Mouse (Mus musculus): ENCODE results near the gene Fubp3.

The Fubp3 gene

DNA sequence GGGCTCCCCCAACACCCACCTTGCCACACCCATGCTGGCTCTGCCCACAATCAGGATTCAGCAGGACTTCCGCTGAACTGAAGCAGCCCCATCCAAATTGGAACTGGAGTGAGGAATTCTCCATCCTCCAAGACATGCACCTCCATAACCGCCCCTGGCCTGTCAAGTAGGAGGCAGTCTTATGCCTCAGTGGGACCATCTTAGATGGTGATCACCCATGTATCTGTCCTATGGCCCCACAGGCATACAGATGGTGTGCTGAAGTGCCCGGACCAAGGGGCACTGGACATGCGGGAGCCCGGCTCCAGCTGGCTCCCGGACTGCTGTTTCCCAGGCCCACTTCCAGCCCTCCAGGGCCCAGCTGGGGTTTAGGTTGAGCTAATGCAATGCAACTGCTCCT is 46.8 kb downstream of the Fubp3 start:
- DNase-seq (ENCODE audit: low spot score in 2 of 2): no peak

DNA sequence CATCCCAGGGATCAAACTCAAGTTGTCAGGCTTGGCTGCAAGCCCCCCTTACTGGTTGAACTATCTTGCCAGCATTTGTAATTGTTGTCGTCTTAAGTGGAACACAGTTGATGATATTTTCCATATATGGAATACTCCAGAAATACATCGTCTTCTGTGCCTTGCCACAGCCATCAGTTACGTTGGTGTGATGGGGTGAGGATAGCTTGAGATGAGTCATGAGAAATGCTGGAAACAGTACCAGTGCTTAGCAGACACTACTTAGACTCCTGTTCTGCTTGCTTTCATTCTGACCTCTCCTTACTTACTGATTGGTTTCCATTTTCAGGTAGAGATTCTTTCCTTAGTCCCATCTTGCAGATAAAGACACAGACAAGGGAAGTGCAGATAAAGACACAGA is 61.1 kb downstream of the Fubp3 start:
- DNase-seq (ENCODE audit: low spot score in 2 of 2): no peak

DNA sequence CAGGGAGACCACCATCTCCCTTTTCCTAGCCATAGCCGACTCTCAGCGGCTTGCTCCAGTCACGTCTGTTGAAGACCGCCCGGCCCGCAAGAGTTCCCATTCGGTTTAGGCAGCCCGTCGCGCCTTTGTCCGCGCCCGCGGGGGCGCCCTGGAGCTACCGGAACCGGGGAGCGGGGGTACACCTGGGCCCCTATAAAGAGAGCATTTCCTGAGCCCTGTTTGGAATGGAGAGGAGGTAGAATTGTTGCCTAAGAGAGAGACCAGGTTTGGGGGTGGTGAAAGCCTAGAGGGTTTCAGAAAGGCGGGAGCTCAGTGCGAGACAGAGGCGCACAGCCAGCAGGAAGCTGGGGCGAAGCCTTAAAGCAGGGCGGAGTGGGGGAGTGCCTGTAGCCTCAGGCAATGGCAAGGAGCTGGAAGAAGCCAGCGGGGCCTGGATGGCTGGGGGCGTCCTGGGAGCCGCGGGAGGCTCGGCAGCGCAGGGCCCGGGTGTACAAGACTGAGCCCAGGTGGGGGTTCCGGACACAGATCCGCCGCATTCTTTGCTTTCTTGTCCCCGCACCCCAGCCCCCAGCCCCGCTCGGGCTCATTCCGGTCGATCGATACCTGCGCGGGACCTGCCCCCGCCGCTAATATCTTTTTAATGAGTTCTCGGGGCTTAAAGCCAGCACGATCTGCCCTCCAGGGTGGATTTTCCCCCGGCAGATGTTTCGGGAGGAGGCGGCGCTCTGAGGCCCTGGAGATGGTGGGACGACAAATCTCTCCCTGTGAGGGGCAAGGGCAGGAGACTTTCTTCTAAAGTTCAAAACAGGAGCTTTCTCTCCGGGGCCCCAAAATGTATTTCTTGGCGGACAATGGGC is 63.1 kb downstream of the Fubp3 start:
- no peak for DNase-seq (ENCODE audit: low spot score in 2 of 2)

DNA sequence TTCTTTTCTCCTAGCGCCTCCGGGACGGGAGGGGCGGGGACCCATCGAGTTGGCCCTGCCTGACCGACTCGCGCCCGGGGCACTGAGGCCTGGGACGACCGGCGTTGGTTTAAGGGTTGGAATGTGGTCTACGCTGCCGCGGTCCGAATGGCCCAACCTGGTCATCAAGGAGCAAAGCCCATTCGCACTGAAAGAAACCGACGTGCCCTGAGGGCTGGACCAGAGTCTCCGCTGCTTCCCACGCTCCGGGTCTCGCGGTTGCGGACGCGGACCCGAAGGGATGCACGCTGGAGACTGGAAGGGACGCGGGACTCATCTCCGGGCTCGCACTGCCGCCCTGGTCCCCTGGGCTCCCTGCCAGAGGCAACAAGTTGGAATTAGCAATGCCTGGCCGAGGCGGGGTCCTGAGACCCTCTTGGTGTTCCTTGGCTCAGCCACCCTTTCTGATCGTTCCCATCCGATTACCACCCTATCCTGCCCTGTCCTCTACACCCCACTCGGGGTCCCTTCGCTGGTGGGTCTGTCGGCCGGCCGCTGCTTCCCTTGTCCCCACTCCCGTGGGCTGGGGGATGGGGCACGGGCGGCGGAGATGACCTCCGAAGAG is 63.8 kb downstream of the Fubp3 start:
- DNase-seq (ENCODE audit: low spot score in 2 of 2): no peak

DNA sequence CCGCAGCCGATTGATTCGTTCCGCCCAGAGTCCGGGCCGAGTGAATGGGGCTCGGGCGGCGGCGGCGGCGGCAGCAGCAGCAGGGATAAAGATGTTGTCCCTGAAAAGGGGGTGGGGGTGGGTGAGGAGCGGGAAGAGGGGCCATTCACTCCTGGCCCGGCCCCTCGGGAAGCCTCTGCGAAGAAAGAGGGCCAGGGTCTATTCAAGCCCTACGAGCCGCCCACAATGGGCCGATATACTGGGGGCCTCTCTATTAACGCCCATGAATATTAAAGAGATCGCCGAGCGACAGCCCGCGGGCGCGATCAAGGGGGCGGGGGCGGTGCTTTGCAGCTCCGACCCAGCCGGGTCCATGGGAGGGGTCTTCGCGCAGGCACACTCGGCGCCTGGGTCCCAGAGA is 64.3 kb downstream of the Fubp3 start:
- DNase-seq (ENCODE audit: low spot score in 2 of 2): no peak

DNA sequence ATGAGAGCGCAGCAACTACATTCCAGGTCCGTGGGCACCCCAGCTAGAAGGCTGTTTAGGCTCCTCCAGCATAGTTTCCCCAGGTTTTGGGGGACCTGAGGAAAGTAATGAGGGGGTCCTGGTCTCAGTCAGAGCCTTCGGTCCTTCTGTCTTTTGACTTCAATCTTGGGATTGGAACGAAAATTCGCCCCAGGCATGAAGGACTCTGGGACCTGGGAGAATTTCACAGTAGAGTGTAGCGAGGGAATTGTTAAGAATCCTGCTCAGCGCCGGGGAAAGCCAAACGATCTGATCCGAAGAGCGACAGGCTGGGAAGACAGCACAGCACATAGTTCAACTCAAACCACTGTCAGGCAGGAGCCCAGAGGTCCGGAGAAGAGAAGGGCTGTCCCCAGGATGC is 64.9 kb downstream of the Fubp3 start:
- DNase-seq (ENCODE audit: low spot score in 2 of 2): no peak

DNA sequence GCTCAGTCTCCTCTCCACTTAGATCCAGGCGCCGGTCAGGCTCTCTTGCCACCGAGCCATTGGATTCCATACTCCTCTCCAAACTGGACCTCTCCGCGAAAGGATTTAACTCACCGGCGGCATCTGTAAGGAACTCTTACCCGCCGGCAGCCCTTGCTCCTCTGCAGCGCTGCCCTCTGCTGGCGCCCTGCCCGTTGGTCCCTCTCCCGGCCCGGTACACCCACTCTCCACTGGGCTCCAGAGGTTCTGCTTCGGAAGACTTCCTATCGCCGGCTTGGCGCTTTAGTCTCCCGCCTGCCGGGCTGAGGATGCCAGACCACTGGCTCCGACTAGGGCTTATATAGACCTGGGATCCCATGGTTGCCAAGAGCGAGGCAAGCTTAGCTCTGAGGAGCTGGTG is 65.4 kb downstream of the Fubp3 start:
- DNase-seq (ENCODE audit: low spot score in 2 of 2): peak in 1 of 2 experiments; percentile 31

DNA sequence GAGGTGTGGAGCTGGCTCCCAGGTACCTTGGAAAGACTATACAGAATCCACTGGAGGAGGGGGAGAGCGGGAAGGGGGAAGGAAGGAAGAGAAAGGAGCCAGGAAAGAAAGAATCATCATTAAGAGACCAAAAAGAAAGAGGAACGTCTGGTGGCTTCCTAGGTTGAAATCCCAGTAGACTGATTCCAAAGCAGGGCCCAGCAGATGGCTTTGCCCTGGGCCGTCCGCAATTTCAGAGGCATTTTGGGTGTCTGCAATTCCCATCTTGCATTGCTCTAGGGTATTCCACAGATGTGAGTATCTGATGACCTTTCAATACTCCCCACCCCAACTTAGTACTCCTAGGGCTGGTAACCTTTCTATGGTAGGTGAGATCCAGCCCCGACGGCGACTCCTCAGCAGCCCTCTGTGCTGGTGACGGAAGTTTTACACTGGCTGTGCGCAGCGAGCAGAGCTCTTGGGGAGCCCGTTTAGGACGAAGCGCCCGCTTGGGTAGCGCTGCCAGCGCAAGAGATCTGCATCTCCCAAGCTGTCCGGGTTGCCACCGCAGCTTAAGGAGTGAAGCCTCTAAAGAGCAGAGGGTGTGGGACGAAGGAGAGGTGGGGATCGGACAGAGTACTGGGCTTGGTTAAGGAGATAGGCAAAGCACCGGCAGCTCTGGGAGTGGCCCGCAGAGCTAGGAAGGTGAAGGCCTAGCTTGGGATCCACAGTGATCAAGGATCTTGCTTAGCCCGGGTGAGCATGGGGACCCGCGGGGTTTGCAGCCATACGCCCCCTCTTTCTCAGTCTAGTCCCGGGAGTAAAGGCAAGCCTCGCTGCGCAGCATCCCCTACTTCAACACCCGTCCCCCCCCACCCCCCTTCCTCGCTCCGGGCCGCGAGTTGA is 66.4 kb downstream of the Fubp3 start:
- no peak for DNase-seq (ENCODE audit: low spot score in 2 of 2)

DNA sequence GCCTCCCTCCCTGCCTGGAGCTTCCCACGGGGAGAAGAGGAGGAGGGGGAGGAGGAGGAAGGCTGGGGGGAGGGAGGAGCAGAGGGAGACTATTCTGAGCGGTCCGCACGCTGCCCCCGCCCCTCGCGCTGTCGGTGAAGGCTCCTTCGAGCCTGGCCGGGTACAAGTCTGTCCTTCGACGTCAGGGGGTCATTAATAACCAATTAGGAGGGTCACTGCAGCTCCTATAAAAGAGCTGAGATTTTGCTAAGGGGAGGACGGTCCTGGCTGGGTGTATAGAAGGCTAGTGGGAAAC is 67.0 kb downstream of the Fubp3 start:
- DNase-seq (ENCODE audit: low spot score in 2 of 2): no peak

DNA sequence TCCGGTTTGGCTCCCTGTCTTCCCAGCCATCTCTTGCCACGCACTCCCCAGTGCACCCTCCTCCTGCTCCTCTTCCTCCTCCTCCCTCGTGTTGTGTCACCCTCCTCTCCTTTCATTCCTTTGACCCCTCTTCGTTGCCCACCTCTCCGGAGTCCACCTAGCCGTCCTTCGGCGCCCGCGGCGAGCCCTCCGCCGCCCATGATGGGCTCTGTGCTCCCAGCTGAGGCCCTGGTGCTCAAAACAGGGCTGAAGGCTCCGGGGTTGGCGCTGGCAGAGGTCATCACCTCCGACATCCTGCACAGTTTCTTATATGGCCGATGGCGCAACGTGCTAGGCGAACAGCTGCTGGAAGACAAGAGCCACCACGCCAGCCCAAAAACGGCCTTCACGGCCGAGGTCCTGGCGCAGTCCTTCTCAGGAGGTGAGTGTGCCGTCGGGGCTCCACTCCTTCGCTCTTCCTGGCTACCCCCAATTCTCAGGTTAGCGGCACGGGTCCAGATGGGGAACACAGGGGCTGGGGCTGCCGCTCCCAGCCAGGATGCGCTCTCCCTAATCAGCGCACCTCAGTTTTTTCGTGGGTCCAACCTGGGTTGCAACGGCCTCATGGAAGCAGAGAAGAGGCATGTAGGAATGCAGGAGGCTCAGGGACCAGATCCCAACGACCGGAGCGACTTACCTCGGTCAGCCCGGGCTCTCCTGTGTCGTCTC is 67.6 kb downstream of the Fubp3 start, which contains the start of gene Prdm12:
Gene Prdm12, plus strand, starts transcription at position 137 of the 708 bp plus-strand sequence.
- no peak for DNase-seq (ENCODE audit: low spot score in 2 of 2)

DNA sequence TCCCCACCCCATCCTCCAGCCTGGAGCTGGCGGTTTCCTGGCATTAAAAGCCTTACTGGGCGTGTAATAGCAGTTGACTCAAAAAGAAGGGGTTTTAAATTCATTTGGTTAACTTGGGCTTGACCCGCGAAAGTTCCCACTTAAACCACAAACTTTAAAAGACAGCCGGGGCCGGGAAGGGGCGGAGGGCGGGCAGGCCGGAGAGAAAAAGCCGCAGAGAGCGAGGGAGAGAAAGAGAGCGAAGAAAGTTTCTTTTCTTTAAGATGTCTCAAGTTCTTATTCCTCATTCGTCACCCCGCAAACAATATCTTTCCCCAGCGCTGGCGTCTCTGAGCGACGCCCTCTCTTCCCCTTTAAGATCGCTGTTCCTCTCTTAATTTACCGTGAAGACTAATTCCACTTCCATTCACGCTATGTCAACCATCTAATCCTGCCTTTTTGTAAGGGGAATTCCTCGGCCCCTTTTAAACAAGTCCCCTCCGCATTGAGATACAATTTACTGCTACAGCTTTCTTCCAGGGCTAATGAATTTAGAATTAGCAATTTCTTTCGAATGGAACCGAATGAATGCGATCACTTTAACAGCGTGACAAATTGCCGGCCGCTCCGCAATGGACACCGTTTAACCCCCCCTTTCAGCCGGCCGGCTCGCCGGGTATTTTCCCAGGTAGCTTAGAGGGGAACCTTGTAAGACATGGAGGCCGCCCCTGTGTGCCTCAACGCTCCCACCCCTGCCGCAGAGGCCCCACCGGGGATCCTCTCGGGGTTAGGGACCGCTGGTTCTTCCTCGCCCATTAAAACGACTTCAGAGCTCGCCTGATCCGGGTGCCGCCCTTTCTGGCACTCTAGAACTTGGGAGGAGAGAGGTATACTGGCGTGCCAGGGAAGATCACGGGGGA is 68.4 kb downstream of the Fubp3 start:
- no peak for DNase-seq (ENCODE audit: low spot score in 2 of 2)

DNA sequence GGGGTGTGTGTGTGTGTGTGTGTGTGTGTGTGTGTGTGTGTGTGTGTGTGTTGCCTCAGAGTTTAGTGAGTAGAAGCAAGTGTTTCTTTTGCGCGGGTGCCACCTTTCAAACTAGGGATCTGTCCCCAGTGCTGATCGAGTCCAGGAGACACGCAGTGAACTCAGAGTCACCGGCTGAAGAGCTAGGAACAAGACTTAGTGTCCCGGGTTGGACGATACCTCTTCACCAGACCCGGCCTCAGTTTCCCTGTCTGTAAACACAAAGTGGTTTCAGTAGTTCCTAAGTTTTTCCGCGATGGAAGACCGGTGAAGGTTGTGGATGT is 69.0 kb downstream of the Fubp3 start:
- DNase-seq (ENCODE audit: low spot score in 2 of 2): no peak

DNA sequence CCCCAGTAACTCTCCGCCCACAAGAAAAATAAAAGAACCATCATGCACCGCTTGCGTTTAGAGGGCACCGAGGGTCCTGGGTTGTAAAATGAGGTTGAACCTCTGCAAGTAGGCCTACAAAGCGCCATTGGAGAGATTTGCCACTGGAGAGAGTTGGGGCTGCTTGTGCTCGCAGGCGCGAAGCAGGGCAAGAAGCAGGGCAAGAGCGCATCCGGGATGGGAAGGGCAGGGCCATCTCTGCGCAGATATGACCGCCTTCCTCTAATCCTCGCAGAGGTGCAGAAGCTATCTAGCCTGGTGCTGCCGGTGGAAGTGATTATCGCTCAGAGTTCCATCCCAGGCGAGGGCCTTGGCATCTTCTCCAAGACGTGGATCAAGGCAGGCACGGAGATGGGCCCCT is 69.5 kb downstream of the Fubp3 start:
- DNase-seq (ENCODE audit: low spot score in 2 of 2): no peak

DNA sequence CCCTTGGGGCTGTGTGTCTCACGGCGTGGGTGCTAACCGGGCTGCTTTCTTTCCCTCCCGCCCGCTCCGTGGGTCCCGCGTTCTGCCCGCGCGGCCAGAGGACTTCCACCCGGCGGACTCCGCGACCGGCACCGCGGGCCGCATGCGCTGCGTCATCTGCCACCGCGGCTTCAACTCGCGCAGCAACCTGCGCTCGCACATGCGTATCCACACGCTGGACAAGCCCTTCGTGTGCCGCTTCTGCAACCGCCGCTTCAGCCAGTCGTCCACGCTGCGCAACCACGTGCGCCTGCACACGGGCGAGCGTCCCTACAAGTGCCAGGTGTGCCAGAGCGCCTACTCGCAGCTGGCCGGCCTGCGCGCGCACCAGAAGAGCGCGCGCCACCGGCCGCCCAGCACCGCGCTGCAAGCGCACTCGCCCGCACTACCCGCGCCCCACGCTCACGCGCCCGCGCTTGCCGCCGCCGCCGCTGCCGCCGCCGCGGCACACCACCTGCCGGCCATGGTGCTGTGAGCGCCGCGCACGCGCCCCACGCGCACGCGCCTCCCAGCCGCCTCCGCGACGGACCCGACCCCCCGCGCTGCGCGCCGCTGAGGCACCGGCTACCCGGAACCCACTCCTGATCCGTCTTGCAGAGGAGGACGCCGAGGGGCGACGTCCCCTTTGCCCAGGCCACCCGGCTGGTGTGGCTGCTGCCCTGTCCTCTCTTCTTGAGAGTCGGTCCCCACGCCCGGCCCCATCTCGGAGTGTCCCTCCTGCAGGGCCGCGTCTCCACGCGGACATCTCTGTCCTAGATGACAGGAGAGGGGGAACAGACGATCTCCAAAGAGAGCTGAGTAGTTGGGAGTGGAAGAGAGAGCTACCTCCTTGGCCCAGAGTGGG is 81.8 kb downstream of the Fubp3 start:
- DNase-seq (ENCODE audit: low spot score in 2 of 2): peak in 1 of 2 experiments; percentile 24

DNA sequence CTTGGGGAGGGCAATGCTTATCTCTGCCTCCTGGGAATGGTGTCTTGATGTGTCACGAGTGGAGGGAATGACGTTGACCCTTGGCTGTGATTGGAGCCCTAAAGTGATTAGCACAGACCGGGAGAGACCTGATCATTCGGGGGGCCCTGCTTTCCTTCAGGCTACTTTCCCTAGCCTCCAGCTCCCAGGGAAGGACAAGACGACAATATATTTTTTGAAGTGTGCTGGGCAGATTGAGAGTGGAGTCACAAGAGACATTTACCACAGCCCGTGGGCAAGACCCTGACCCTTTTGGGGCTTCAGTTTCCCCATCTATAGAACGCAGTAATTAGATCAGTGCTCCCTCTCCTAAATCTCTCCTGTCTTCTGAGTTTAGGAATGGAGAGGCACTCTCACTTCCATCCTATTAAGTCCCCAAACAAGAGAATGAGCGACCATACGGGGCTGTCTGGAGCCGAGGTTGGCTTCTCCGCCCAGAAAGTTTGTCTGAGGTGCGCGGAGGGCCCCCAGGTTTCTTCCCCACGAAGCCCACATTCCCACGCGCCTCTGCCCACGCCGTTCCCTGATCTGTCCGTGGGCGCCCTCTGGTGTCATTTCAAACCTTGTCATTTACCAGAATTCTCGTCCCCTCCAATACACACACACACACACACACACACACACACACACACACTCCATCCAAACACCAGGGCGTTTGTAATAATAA is 82.6 kb downstream of the Fubp3 start:
- peak in 1 of 2 experiments; percentile 65 for DNase-seq (ENCODE audit: low spot score in 2 of 2)

DNA sequence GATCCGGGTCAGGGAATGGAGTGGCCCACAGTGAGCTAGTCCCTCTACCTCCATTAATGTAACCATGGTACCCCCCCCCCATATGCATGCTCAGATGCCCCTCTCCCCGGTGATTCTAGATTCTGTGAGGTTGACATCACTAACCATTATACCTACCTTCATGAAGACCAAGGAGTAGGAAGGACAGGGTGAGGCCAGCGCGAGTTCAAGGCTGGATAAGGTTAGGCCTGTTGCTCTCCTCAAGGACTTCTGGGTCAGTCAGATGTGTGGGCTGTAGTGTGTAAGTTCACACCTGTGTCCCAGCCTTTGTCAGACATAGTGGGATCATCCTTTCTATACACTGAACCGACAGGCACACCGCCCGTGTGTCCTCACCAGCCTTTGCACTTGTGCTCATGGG is 83.9 kb downstream of the Fubp3 start:
- DNase-seq (ENCODE audit: low spot score in 2 of 2): no peak

DNA sequence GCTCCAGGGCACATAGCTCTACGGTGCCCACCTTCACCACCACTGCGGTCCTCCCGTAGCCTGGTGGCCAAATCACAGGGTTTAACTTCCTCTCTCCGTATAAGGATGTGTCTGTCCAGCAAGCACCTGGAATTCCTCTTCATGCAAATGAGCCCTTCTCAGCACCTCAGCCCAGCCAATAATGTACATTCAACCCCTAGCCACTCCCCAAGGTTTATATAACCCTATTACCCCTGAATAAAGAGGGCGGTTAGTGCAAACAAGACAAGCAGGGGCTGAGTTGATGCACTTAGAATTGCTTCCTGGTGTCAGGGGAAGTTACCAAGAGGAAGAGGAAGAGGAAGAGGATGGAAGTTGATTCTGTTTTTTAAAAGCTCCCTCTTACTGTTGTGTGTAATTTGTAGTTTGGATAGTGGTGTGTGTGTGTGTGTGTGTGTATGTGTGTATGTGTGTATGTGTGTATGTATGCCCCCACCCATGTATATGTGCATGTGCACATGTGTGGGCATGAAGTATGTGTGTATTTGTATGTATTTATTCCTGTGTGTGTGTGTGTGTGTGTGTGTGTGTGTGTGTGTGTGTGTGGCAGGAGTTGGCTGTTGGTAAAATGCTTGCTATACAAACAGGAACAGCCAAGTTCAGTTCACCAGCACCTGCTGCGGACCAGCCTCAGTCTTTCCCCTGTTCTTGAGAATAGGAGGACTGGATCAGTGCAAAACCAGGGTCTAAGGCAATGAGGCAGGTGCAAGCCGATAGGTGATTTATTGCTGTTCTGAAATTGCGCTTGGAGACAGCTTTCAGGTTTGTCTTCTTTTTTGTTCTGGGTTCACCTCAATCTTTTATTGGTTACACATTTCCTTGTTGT is 90.7 kb downstream of the Fubp3 start:
- no peak for DNase-seq (ENCODE audit: low spot score in 2 of 2)

DNA sequence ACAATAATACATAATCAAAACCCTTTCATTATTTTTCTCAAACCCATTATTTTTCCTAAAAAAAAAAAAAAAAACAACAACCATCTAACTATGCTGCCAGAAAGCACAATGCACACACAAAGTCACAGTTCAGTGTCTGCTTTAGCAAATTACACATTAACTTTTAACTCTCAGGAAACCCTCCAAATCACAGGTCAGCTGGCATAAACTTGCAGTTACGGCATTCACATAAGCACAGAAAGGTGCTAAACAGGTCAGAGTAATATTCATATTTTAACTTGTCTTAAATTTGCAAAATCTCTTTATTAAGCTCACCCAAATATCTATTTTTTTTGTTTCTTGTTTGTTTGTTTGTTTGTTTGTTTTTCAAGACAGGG is 91.3 kb downstream of the Fubp3 start:
- DNase-seq (ENCODE audit: low spot score in 2 of 2): no peak
